Mouse (Mus musculus) heart, embryonic 12.5 days (tissue): ENCODE results near the gene Kif21b. TPM values are rescaled to one million over a fixed set of nuclear protein-coding genes. Genes with fewer than 3 reads are reported as not detected.

Experiments
- polyA plus RNA-seq: library from polyadenylated mRNA; unstranded; fragments of >200 nt; fragmentation: Nextera tagmentation; extraction: Ambion mirVana; gene quantifications from 2 replicates; pipeline ENCODE4 v1.2.1, GENCODE M21; 2016

Gene Kif21b
- polyA plus RNA-seq, 1 experiment from 2014 or later, result 3.3 TPM

Other genes with a start within 250 kb of the Kif21b start
- 0.04 and 0.08 TPM in 2 replicates for gene Pkp1, start 212.2 kb upstream of the Kif21b start, polyA plus RNA-seq
- 0.06 TPM in 1 of 2 replicates, not detected in the other for gene Igfn1, start 125.0 kb upstream of the Kif21b start, polyA plus RNA-seq
- gene Tmem9, start 123.2 kb upstream of the Kif21b start, polyA plus RNA-seq, result 126 and 131 TPM in 2 replicates
- gene Ascl5, start 80.6 kb upstream of the Kif21b start, polyA plus RNA-seq, result not detected in 2 replicates
- gene Cacna1s, start 78.6 kb upstream of the Kif21b start, polyA plus RNA-seq, result 0.57 and 0.78 TPM in 2 replicates
- not detected in 2 replicates for gene Mroh3, start 81.4 kb downstream of the Kif21b start, polyA plus RNA-seq
- 1.3 and 1.6 TPM in 2 replicates for gene Inava, start 102.9 kb downstream of the Kif21b start, polyA plus RNA-seq
- gene Gpr25, start 129.5 kb downstream of the Kif21b start, polyA plus RNA-seq, result not detected in 2 replicates
- gene Camsap2, start 214.7 kb downstream of the Kif21b start, polyA plus RNA-seq, result 11.9 and 13.2 TPM in 2 replicates